Mouse (Mus musculus): ENCODE results near the gene Ptprq.

Ptprq gene

DNA sequence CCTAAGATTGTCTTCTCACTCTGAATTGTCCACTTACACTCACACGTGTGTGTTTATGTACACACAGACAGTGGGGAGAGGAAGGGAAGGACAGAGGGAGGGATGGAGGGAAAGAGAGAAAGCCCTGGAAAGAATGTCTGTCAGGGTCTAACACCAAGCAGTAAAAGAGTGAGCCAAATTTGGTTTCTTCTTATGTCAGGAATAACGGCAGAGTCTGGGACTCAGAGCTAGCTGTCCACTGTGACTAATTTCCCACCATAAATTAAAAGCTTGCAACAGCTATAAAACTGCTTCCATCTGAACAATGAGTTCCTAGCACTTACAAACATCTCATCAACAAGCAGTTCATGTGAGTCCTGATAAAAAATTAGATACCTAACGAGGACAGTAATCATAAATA lies 91.7 kb downstream of the Ptprq start:
- DNase-seq (ENCODE audit: low read depth, low spot score) = no peak

GRCm38 (mm10) chr10:107626648-107627047 lies 93.2 kb downstream of the Ptprq start:
- DNase-seq (ENCODE audit: low read depth, low spot score) = peak; percentile 8

- DNase-seq (ENCODE audit: low read depth, low spot score) = no peak
Observed at GRCm38 (mm10) chr10:107624211-107624610, 95.6 kb downstream of the Ptprq start.

GRCm38 (mm10) chr10:107615460-107615859 lies 104.4 kb downstream of the Ptprq start:
- no peak for DNase-seq (ENCODE audit: low read depth, low spot score)

GRCm38 (mm10) chr10:107601371-107601770 lies 118.5 kb downstream of the Ptprq start:
- DNase-seq (ENCODE audit: low read depth, low spot score) = no peak

GRCm38 (mm10) chr10:107583360-107583759 lies 136.5 kb downstream of the Ptprq start:
- DNase-seq (ENCODE audit: low read depth, low spot score) = no peak

DNA sequence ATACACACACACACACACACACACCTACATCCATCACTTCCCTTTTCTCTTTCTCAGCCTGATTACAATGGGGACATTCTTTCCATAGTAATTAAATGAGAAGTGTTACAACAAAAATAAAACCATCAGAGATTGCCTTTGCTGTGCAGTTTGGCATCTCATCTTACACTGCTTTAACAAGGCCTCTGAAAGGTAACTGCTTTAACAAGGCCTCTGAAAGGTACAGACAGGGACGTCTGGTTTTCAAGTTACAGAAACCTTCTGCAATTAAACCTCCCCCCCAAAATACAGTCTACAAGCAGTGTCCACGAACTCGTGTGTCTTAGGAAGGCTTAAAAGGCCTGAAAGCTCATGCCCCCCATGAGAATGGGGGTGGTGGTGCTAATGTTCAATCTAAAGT lies 150.8 kb downstream of the Ptprq start:
- no peak for DNase-seq (ENCODE audit: low read depth, low spot score)

DNA sequence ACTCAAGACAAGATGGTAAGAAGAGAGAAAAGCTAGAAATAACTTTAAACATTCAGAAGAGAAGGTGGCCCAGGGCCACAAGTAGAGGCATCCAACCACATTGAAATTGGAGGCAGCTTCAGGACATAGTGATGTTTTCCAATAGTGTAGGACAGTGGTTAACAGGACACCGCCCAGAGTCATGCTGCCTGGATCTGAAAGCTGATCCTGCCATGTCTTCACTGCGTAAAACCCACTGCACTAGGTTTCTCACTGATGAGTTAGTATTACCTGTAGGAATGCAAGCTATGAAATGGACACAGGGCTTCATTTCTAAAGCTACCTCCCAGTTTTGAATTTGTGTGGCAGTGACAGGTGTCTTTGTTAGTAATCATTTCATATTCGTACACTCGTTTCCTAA lies 151.6 kb downstream of the Ptprq start:
- DNase-seq (ENCODE audit: low read depth, low spot score) = peak; percentile 73

- DNase-seq (ENCODE audit: low read depth, low spot score) = peak; percentile 87
Observed at GRCm38 (mm10) chr10:107562875-107563274, 157.0 kb downstream of the Ptprq start.

DNA sequence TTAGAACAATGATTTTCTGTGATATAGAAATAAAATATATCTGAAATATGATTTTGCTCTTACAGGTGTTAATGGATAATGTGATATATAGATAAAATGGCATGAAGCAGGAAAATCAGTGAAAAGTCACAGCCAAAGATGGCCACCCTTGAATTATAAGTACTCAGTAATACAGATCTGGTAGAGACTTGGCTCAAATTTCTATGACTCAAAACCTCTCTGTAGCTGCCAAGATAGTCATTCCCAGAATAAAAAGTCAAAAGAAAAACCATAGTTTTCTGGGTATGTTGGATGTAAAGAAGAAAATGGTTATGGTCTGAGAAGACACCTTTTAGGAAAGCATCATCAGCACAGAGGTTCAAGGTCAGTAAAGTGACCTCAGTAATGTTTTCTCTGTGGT lies 159.0 kb downstream of the Ptprq start:
- DNase-seq (ENCODE audit: low read depth, low spot score) = no peak

DNA sequence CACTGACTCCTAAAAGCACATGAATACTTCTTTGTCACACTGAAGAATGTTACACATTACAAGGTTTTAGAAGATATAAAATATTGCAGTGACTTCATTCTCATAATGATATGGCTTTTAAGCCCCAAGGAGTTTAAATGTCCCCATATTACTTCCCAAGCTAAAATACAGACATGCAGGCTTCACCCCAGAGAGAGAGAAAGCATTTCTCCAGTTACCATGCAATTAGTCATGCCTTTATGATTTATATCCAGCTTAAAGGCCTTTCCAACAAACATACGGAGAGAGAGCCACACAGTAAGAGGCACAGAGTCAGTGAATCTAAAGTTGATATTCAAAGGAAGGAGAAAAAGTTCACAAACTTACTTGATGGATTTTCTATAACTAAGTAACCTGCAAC lies 176.8 kb downstream of the Ptprq start:
- DNase-seq (ENCODE audit: low read depth, low spot score) = no peak

DNA sequence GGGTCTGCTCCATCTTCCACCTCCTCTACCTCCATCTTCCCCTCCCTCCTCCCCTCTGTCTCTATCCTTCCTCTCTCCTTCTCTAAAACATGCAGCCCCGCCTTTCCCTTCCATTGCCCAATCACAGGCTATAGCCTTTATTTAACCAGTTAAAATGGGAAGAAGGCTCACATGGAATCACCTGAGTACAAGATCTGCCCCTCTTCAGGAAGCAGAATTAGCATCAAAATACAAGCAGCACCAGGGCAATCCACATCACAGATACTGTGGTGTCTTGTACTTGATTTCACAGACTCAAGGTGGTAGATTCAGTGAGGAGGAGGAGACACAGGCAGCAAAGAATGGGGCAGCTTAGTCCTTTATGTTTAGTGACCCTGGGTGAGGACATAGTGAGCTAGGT lies 191.1 kb downstream of the Ptprq start:
- DNase-seq (ENCODE audit: low read depth, low spot score) = no peak

DNA sequence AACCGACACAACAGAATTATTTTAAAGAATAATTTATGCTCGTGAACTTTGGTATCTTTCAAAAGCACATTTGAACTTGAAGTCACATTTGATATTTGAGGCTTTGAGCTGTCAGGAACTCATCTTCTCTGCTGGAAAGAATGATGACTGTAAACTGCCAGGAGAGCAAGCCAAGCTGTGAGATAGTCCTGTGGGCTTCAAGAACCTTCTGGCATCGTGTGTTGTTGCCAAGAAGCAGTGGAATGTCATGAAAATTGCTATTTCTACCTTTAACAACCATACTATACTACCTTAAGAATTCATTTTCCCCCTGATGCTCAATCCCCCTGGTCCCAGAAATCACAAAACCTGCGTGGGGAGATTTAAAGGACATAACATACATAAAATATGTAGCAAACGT lies 200.6 kb downstream of the Ptprq start:
- no peak for DNase-seq (ENCODE audit: low read depth, low spot score)

DNA sequence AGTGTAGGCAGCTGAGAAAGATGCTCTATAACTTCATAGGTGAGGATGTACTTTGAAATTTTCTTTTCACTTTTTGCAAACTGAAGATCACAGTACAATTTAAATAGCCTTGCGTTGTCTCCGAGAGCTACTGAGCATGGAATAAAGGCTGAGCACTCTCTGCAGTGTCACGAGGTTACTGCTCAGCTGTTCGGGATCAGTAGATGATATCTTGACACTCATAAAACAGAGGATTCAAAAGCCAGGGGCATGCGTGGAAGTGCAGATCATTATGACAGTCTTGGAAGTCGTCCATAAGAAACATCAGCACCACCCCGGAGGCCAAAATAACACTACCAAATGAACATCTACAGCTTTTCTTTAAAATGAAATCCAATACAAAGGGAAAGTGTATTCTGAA lies 203.2 kb downstream of the Ptprq start:
- DNase-seq (ENCODE audit: low read depth, low spot score) = peak; percentile 42

GRCm38 (mm10) chr10:107514735-107515134 lies 205.1 kb downstream of the Ptprq start:
- no peak for DNase-seq (ENCODE audit: low read depth, low spot score)

DNA sequence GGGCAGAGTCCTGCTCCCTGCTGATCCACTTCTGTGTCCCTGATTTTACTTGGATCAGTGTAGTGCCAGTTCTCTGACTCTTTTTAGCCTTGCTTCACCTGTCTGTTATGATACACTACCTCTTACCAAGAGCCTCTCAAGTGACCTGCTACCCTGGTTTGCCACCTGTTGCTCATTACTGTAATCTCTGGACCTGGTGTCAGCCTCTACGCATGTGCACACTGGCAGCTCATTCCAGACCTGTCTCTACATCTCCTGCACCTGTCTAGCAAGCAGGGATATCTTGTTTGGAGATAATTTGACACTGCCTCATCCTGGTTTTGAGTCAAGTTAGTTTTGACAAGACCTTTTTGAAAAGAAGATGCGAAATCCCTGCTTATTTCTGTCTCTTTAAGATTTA lies 213.5 kb downstream of the Ptprq start:
- peak; percentile 61 for DNase-seq (ENCODE audit: low read depth, low spot score)

- DNase-seq (ENCODE audit: low read depth, low spot score) = no peak
Observed at GRCm38 (mm10) chr10:107503430-107503829, 216.4 kb downstream of the Ptprq start.

GRCm38 (mm10) chr10:107502193-107502592 lies 217.7 kb downstream of the Ptprq start:
- DNase-seq (ENCODE audit: low read depth, low spot score) = no peak

GRCm38 (mm10) chr10:107499656-107500055 lies 220.2 kb downstream of the Ptprq start:
- peak; percentile 92 for DNase-seq (ENCODE audit: low read depth, low spot score)

DNA sequence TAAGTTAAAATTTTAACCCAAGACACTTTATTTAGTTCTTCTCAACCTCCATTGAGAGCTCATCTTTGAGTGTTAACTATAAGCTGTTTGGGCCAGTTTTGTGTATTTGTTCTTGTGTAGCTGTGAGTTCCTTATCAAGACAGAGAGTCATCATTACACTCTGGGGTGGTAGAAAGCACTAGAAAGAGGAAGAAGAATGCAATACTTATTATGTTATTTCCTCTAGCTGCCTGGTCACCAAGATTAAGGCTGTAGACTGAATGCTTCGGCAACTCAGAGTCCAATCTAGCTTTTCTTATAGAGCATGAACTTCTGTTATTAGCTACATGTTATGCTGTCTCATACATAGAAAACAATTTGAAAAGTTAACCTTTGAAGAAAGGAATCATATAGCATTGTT lies 223.4 kb downstream of the Ptprq start:
- DNase-seq (ENCODE audit: low read depth, low spot score) = no peak

GRCm38 (mm10) chr10:107494568-107494967 lies 225.3 kb downstream of the Ptprq start, which contains the start of gene Myf6:
Gene Myf6 (minus strand): TSS chr10:107494737.
- DNase-seq (ENCODE audit: low read depth, low spot score) = peak; percentile 79

GRCm38 (mm10) chr10:107493580-107494474 lies 226.0 kb downstream of the Ptprq start:
- DNase-seq (ENCODE audit: low read depth, low spot score) = no peak

- no peak for DNase-seq (ENCODE audit: low read depth, low spot score)
Observed at GRCm38 (mm10) chr10:107492867-107493579, 226.8 kb downstream of the Ptprq start.
